Mouse (Mus musculus) intestine, postnatal 0 days (tissue): ENCODE results near the gene Disp3. TPM values are rescaled to one million over a fixed set of nuclear protein-coding genes. Genes with fewer than 3 reads are reported as not detected.

Source experiments
- ATAC-seq: fragments of 200-750 bp; cut with Nextera tagmentation; 2 replicates; pipeline ENCODE4 v1.8.0; 2017; ENCODE audit warnings: mild to moderate bottlenecking, moderate TSS enrichment, moderate library complexity
- H3K27ac ChIP-seq: fragments of 300-500 bp; sonication (generic); 2 replicates; pipeline ENCODE4 v1.5.1; 2014; ENCODE audit warnings: mild to moderate bottlenecking, low read depth, low read length, moderate library complexity
- H3K27me3 ChIP-seq: fragments of 300-500 bp; sonication (generic); replicated peaks from 2 replicates; pipeline ENCODE4 v1.6.1; 2014; ENCODE audit warnings: low read length, mixed read lengths; ENCODE audit not compliant: control insufficient read depth, insufficient read depth
- H3K36me3 ChIP-seq: fragments of 300-500 bp; sonication (generic); 2 replicates; pipeline ENCODE4 v1.6.1; 2014; ENCODE audit warnings: mild to moderate bottlenecking, moderate library complexity; ENCODE audit not compliant: control insufficient read depth, insufficient read depth
- H3K4me1 ChIP-seq: fragments of 300-500 bp; sonication (generic); replicated peaks from 2 replicates; pipeline ENCODE4 v1.6.1; 2014; ENCODE audit warnings: antibody characterized with exemption, low read length, mixed read lengths; ENCODE audit not compliant: control insufficient read depth, insufficient read depth
- H3K4me2 ChIP-seq: fragments of 300-500 bp; sonication (generic); replicated peaks from 2 replicates; pipeline ENCODE4 v1.6.1; 2014; ENCODE audit warnings: low read depth, mild to moderate bottlenecking, moderate library complexity
- H3K4me3 ChIP-seq: fragments of 300-500 bp; sonication (generic); 2 replicates; pipeline ENCODE4 v1.5.1; 2014; ENCODE audit warnings: low read depth, low read length
- H3K9ac ChIP-seq: fragments of 300-500 bp; sonication (generic); 2 replicates; pipeline ENCODE4 v1.6.1; 2014; ENCODE audit warnings: mild to moderate bottlenecking, low read depth, low read length
- H3K9me3 ChIP-seq: fragments of 300-500 bp; sonication (generic); 2 replicates; pipeline ENCODE4 v1.6.1; 2016; ENCODE audit warnings: mixed run types; ENCODE audit not compliant: control insufficient read depth
- CTCF ChIP-seq: sonication (generic); IDR thresholded peaks from 2 replicates; pipeline ENCODE4 v1.5.1; 2016; ENCODE audit warnings: low read depth, mild to moderate bottlenecking, control low read depth, antibody characterized with exemption, moderate library complexity
- WGBS: fragments of 180-500 bp; shearing (Covaris S2); extraction: QIAGEN DNeasy Blood & Tissue Kit; methylation state at CpG from one replicate; pipeline ENCODE4 v1.1.7; 2014; 5-methylcytosine and 5-hydroxymethylcytosine counted together
- polyA plus RNA-seq: library from polyadenylated mRNA; unstranded; fragments of >200 nt; fragmentation: Nextera tagmentation; extraction: Ambion mirVana; gene quantifications from 2 replicates; pipeline ENCODE4 v1.2.1, GENCODE M21; 2015

Gene Disp3
- polyA plus RNA-seq, 1 experiment from 2014 or later = 0.04 TPM

- Histone ChIP-seq H3K4me3 (no peak overlapping the region), H3K27me3 (no peaks in the 10 kb centered on the region), H3K27ac (no peak overlapping the region), H3K9ac (no peak overlapping the region), H3K9me3 (no peaks in the 10 kb centered on the region), H3K4me2 (no peak overlapping the region), H3K4me1 (no peaks in the 10 kb centered on the region), H3K36me3 (no peaks in the 10 kb centered on the region)
- 23% methylated on average over 8 of the region's 8 CpGs for whole genome bisulfite sequencing
- no peak for ATAC-seq
- TF ChIP-seq CTCF = no peak
These were observed 25.8 kb upstream of the Disp3 start for GRCm38 (mm10) chr4:148313601-148314000.

GRCm38 (mm10) chr4:148312296-148313116 lies 24.7 kb upstream of the Disp3 start:
- no peak for ATAC-seq
- no peaks in the 10 kb centered on the region for H3K4me1 ChIP-seq

GRCm38 (mm10) chr4:148310845-148311244 lies 23.1 kb upstream of the Disp3 start:
- no peak for ATAC-seq

More at GRCm38 (mm10) chr4:148312296-148313116, 24.7 kb upstream of the Disp3 start:
- no peak overlapping the region for H3K4me3 ChIP-seq
- no peaks in the 10 kb centered on the region for H3K9me3 ChIP-seq
- no peak for TF ChIP-seq CTCF
- no peak overlapping the region for H3K27ac ChIP-seq
- H3K9ac ChIP-seq = no peak overlapping the region
- no peaks in the 10 kb centered on the region for H3K36me3 ChIP-seq
- H3K27me3 ChIP-seq = no peaks in the 10 kb centered on the region
- H3K4me2 ChIP-seq = no peak overlapping the region
- 64% methylated on average over 16 of the region's 16 CpGs for WGBS

GRCm38 (mm10) chr4:148310126-148310525 lies 22.4 kb upstream of the Disp3 start:
- ATAC-seq = no peak
- H3K4me2 ChIP-seq = no peak overlapping the region
- no peak overlapping the region for H3K9ac ChIP-seq
- H3K9me3 ChIP-seq = no peaks in the 10 kb centered on the region
- no peak for TF ChIP-seq CTCF
- H3K4me1 ChIP-seq = no peaks in the 10 kb centered on the region
- no peaks in the 10 kb centered on the region for H3K36me3 ChIP-seq
- H3K27me3 ChIP-seq = no peaks in the 10 kb centered on the region
- no peak overlapping the region for H3K4me3 ChIP-seq
- WGBS = 59% methylated on average over 4 of the region's 4 CpGs
- no peak overlapping the region for H3K27ac ChIP-seq

More at GRCm38 (mm10) chr4:148310845-148311244, 23.1 kb upstream of the Disp3 start:
- Histone ChIP-seq H3K4me3 (no peak overlapping the region), H3K9ac (no peak overlapping the region), H3K9me3 (no peaks in the 10 kb centered on the region), H3K27me3 (no peaks in the 10 kb centered on the region), H3K36me3 (no peaks in the 10 kb centered on the region), H3K4me2 (no peak overlapping the region), H3K4me1 (no peaks in the 10 kb centered on the region), H3K27ac (no peak overlapping the region)
- WGBS = 80% methylated on average over 7 of the region's 7 CpGs
- no peak for TF ChIP-seq CTCF

- H3K27ac ChIP-seq = no peak overlapping the region
- WGBS = 38% methylated on average over 16 of the region's 16 CpGs
- H3K9ac ChIP-seq = no peak overlapping the region
- TF ChIP-seq CTCF = no peak
- no peak overlapping the region for H3K4me3 ChIP-seq
- H3K27me3 ChIP-seq = no peaks in the 10 kb centered on the region
- H3K4me2 ChIP-seq = no peak overlapping the region
- no peak for ATAC-seq
- H3K9me3 ChIP-seq = no peaks in the 10 kb centered on the region
- H3K4me1 ChIP-seq = no peaks in the 10 kb centered on the region
- H3K36me3 ChIP-seq = no peaks in the 10 kb centered on the region
These were observed 18.8 kb upstream of the Disp3 start for GRCm38 (mm10) chr4:148306406-148307083.

- Histone ChIP-seq H3K9ac (no peak overlapping the region), H3K9me3 (no peaks in the 10 kb centered on the region), H3K27ac (no peak overlapping the region), H3K36me3 (no peaks in the 10 kb centered on the region), H3K4me3 (no peak overlapping the region), H3K27me3 (no peaks in the 10 kb centered on the region), H3K4me2 (no peak overlapping the region), H3K4me1 (no peaks in the 10 kb centered on the region)
- TF ChIP-seq CTCF = no peak
- no peak for ATAC-seq
- WGBS = 59% methylated on average over 5 of the region's 5 CpGs
These were observed 11.0 kb upstream of the Disp3 start for GRCm38 (mm10) chr4:148298720-148299119.
